Mouse (Mus musculus): ENCODE results near the gene Slc39a12.
A peak's percentile ranks its signal among the peaks of the same experiment; 100 is the strongest.

Gene Slc39a12

DNA sequence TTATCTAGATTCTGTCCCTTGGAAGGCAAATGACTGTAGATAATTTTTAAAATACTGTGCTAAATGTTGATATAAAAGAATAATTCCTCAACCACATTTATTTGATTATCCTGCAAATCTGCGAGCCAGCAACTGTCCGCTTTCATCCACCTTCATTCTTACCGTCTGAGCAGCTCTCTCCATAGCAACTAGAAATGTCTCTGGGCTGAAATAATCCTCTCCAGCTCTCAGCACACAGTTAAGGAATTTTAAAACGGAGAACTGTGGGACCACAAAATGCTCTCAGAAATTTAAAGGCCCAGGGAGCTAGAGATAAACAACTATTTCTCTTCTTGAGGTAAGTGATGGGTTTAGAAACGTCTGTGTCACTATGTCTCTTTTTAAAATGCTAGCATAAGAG lies at the start of gene Slc39a12:
Gene Slc39a12 (plus strand): TSS at position 155 of the 400 bp plus-strand sequence.
- no peak for DNase-seq

DNA sequence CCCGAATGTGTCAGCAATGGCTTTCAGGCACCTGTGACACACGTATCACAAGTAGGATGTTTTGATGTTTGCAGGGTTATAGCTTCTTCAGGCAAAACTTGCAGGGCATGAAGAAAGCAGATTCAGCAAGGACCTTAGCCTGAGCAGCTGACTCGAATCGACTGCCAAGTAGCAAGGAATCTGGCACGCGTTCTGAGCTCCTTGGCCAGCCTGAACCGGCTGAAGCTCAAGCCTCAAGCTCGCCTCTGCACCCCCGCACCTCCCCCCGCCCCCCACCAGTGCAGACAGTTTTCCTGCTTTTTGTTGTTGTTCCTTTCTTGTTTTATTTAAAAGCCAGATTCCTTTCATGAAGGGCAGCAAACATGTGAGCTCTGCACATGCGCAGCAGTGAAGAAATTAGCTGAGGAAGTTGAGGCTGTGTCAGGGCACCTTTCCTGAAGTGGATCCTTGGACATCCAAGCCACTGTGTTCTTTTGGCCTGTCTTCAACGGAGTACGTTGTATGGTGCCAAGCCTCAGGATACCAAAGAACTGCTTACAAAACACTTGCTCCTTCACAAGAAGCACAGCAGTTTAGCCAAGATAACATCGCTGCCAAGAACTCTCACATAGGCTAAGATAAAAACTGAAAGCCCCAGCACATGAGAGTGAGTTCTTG lies 46.3 kb upstream of the Slc39a12 start:
- DNase-seq: peak; percentile 76

GRCm38 (mm10) chr2:14342309-14342839 lies 45.7 kb upstream of the Slc39a12 start:
- no peak for DNase-seq

DNA sequence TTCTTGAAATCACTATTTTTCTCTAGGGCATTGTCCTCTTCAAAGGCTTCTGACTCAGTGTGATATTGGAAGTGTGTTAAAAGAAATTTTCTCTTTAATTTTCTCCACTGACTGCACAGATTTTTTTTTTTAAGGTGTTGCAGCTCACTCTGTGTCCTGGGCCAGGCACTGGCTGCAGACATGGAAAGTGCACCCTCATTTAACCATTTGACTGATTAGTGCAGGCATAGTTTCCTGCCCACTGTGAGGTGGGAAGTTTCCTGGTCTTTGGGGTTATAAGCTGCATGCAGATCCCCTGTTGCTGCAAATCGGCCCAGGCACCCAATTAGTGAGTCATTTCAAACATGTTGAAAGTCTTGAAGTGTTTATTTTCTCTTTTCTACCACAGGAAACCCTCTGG lies 740 bp downstream of the Slc39a12 start:
- DNase-seq: no peak

GRCm38 (mm10) chr2:14390900-14391299 lies 2.8 kb downstream of the Slc39a12 start:
- no peak for DNase-seq

- no peak for DNase-seq
These were observed 14.9 kb downstream of the Slc39a12 start for GRCm38 (mm10) chr2:14403000-14403399.

DNA sequence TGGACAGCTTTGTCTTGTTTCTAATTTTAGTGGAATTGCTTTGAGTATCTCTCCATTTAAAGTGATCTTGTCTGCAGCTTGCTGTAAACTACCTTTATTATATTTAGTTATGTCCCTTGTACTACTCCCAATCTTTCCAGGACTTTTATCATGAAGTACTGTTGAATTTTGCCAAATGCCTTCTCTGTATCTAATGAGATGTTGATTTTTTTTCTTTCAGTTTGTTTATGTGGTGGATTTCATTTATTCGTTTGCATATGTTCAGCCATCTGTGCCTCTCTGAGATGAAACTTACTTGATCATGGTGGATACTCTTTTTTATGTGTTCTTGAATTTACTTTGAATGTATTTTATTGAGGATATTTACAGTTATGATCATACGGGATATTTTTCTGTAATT lies 40.9 kb downstream of the Slc39a12 start:
- no peak for DNase-seq

- no peak for DNase-seq
These were observed 59.2 kb downstream of the Slc39a12 start for GRCm38 (mm10) chr2:14447322-14447721.

DNA sequence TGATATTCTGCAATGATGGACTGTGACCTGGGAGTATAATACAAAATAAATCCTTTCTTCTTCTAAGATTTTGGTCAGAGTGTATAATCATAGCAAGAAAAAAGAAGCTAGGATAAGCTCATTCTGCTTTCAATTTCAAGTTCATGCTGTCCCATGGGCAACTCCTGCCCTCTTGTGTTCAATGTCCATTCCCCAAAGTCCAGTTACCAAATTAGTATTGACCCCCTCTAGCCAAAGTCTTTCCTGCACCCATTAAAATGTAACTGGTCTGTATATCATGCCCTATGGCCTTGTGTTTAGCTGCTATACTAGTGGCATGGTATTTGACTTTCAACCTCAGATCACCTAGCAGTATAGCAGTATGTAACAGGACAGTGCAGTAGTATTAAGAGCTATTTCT lies 62.8 kb downstream of the Slc39a12 start:
- DNase-seq: no peak

DNA sequence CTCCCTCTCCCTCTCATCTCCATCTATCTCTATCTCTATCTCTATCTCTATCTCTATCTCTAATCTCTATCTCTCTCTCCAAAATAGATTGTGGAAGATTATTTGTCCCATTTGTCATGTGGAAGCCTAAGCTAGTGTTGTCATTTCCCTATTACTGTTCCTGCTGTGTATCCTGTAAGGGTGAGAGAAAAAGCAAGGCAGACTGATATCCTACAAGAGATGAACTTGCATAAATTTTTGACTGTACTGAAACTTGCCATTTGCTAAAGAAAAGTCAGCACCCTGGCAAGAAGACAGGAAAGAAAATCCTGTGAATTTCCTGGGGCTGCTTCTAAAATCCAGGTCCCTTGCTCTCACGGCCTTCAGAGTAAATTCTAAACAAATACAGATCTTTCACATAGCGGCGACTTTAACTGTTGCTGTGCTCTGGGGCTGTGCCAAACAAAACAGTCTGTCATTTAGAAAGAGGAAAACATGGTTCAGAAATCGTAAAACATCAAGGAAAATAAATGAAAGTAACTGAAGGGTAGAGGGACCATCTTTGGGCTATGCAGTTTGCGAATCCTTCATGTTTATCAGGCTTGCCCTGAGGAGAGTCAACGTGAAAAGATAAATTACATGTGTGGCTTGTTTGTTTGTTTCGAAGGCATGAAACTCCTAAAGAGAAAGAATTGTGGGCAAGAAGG lies 67.0 kb downstream of the Slc39a12 start:
- peak; percentile 8 for DNase-seq

DNA sequence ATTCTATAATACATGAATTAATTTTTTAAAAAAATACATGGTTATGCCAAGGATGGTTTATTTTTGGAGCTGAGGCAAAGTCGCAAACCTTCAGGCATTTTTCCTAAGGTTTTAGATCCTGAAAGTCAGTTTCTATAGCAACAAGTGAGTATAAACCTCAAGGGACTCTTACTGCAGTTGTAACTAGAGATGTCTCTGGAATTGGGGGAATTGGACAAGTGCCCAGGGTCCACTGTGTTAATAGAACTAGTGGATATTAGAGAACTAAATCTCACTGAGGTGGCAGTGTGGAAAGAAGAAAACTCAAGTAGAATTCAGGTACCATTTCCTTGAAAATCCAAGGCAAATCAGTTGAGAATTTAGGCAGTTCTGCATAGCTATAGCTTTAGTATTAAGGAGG lies 76.3 kb downstream of the Slc39a12 start:
- no peak for DNase-seq

GRCm38 (mm10) chr2:14494132-14494531 lies 106.0 kb downstream of the Slc39a12 start:
- no peak for DNase-seq

DNA sequence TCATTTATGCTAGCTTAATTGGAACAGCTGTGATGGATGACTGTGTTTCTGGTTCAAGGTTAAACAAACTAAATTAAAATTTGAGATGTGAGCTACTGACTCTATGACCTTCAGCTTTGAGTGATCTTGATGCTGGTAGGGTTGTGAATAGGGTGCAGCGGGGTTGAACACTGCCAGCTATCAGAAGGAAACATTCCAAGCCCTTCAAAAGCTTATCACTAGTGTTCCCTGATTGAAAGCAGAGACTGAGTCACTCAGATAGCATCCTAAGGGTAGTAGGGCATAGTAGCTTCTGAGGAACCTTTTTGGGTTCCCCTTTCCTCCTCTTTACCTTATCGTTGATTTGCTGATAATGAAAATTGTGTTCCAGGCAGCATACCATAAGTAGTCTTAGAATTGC lies 108.0 kb downstream of the Slc39a12 start:
- no peak for DNase-seq

DNA sequence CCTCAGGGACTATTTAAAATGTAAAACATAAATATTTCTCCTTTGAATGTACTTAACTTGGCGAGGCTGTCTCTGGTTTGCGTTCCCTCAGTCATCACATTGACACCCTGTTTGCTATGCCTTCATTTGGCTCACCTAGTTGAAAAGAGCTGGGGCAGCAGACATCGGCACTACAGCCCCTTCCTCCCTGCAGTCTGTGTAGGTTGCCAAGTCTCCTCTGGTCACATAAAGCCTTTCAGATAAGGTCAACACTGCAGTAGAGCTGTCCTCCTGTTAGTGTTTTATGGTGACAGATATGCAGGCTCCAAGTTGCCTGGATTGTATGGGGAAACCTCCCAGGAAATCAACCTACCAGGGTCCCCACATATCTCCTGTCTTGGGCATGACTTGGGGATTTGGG lies 114.4 kb downstream of the Slc39a12 start:
- DNase-seq: no peak

DNA sequence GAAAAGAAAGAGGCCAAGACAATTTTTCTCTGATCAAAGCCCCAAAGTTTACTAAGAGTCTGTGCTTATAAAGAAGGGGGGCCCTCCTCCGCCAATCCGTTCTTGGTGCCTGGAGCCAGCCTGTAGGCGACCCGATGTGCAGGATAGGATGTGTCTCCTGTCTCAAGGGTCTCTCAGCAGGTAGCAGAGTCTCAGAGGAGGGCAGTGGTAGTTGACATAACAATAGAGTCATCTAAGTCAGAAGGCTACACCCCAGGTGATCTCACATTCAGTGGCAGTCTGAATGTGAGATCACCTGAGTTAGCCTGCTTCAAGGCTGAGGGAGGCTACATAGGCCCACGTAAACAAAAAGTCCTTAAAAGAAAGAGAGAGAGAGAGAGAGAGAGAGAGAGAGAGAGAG lies 130.1 kb downstream of the Slc39a12 start:
- no peak for DNase-seq

GRCm38 (mm10) chr2:14534325-14535077 lies 146.4 kb downstream of the Slc39a12 start:
- DNase-seq: no peak

DNA sequence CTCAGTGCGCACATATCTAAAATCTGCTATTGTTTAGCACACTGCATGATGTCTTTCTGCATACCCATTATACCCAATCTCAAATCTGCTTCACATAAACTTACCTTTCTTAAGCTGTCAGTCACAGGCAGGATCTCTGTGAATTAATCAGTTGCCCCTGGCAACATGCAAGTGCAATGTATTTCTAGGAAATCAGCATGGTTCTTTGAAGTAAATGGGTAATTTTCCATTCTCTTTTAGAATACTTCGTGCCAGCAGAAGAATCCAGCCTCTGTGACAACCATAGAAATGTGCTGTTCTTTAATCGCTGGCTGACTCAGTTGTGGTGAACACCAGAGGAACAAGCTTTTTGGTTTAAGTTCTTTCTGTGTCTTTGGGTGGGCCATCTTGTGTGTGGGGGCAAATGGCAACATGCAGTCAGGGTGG lies 147.1 kb downstream of the Slc39a12 start:
- DNase-seq: no peak

GRCm38 (mm10) chr2:14537781-14538180 lies 149.7 kb downstream of the Slc39a12 start:
- DNase-seq: no peak

- DNase-seq: peak; percentile 76
These were observed 155.2 kb downstream of the Slc39a12 start for GRCm38 (mm10) chr2:14543355-14543754.

DNA sequence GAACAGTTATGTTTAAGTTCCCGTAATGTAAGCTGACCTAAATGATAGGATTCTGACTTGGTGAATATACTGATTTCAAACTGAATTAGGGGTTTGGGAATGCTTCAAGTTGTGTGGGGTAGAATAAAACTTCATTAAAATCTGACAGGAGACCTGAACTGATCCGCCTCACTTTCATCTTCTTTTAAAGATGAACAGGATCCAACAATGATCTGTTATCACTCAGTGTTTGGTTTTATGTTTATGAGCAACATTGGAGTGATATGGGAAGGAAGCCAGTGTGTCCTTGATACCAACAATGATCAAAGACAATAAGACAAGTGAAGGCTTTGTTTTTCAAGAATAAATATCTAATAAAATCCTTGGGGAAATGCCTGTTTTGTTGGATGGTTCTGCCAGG lies 155.7 kb downstream of the Slc39a12 start:
- DNase-seq: no peak
